Mouse (Mus musculus) cortical plate, adult 2 months (tissue): ENCODE results near the gene Zbtb44. TPM values are rescaled to one million over a fixed set of nuclear protein-coding genes. Genes with fewer than 3 reads are reported as not detected.

Experiments used
- H3K27ac ChIP-seq: fragments of 200-500 bp; 2 replicates; pipeline ENCODE4 v1.5.1; 2012; ENCODE audit warnings: low read length, control low read depth, inconsistent platforms; ENCODE audit not compliant: insufficient read depth
- H3K4me1 ChIP-seq: fragments of 200-500 bp; 2 replicates; pipeline ENCODE4 v1.6.1; 2011; ENCODE audit warnings: low read length; ENCODE audit not compliant: control insufficient read depth, insufficient read depth
- H3K4me3 ChIP-seq: fragments of 200-500 bp; 2 replicates; pipeline ENCODE4 v1.5.1; 2011; ENCODE audit warnings: mild to moderate bottlenecking, low read length, control low read depth; ENCODE audit not compliant: insufficient read depth
- CTCF ChIP-seq: fragments of 200-500 bp; IDR thresholded peaks from 2 replicates; pipeline ENCODE4 v1.5.1; 2011; ENCODE audit warnings: mild to moderate bottlenecking, control low read depth, low read length; ENCODE audit not compliant: insufficient read depth; ENCODE audit errors: extremely low read depth
- POLR2A ChIP-seq: fragments of 200-500 bp; IDR thresholded peaks from 2 replicates; pipeline ENCODE4 v1.6.1; 2011; ENCODE audit warnings: mild to moderate bottlenecking, low read length, control low read depth; ENCODE audit not compliant: insufficient read depth; ENCODE audit errors: extremely low read depth
- polyA plus RNA-seq: library from polyadenylated mRNA; depleted of rRNA; stranded (reverse); fragments of >200 nt; gene quantifications from 2 replicates; pipeline ENCODE4 v1.2.3, GENCODE M21; 2012

Zbtb44 gene
- polyA plus RNA-seq, 1 experiment = 8.5 TPM

DNA sequence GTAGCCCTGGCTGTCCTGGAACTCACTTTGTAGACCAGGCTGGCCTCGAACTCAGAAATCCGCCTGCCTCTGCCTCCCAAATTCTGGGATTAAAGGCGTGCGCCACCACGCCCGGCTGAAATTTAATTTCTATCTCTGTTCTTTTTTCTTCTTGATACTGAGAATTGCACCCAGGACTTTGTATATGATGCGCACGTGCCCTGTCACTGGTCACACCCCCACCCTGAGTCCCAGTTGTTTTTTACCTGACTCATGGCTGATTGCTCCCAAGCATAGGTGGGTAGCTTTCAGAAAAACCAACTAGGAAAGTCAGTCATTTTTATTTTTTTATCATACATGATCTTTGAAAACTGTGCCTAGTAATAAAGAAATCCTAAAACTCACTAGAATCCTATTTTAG, 40.3 kb downstream of the Zbtb44 start:
- H3K27ac ChIP-seq = no peak overlapping the region
- TF ChIP-seq POLR2A (no peak), CTCF (no peak)
- H3K4me3 ChIP-seq = no peak overlapping the region
- H3K4me1 ChIP-seq = no peaks in the 10 kb centered on the region

DNA sequence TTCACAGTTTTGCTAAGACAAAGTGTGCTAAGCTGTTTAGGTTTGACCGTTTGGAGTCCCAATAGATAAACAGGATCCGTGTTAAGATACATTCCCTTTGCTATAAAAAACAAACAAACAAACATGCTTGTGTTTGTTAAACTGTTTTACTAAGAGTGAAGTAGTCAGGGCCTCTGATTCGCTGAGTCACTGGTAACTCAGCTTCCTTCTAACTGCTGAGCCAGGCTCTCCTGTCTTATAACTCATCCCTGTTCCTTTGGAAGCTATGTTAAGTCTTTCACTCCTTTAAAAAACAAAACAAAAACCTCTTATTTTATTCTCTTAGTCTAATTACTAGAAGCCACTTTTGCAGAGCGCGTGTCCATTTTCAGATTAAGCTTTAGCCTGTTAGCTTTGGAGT, 41.8 kb downstream of the Zbtb44 start:
- TF ChIP-seq CTCF = no peak
- H3K27ac ChIP-seq = no peak overlapping the region
- no peaks in the 10 kb centered on the region for H3K4me1 ChIP-seq
- H3K4me3 ChIP-seq = no peak overlapping the region

DNA sequence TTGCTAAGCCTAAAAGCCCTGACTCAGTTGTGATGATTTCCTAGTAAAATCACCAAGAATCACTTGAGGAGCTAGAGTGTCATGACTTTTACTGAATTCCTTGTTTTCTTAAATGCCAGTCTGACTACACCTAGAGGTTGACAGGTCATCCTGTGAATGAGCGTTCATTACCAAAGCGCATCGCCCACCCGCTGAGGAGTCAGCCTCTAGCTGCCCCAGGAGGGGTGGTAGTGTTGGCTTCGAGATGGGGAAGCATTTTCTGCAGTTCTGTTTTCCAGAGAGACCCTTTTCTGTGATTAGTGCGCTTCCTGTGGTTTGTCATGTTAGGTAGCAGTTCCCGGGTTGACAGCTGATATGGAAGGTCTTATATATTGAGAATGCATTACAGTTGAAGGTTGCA, 43.4 kb downstream of the Zbtb44 start:
- no peaks in the 10 kb centered on the region for H3K4me1 ChIP-seq
- TF ChIP-seq POLR2A (no peak), CTCF (no peak)
- H3K4me3 ChIP-seq = no peak overlapping the region
- H3K27ac ChIP-seq = no peak overlapping the region

DNA sequence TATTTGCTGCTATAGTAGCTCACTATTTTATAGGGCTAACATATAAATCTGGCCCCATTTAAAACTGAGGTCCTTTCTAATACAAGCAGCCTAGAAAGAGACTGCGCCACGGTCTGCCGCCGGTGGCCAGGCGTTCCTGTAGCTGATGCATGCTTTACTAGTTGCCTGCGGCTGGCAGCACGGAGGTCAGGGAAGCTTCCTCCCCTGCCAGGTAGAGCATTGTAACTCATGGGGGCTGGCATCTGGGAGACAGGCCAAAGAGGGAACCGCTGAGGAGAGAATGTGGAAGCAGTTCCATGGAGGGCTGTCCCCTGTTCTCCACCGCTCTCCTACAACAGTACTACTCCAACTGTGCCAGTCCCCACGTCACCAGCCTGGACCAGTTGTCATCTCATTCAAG, 44.4 kb downstream of the Zbtb44 start:
- Histone ChIP-seq H3K4me1 (no peaks in the 10 kb centered on the region), H3K27ac (no peak overlapping the region), H3K4me3 (no peak overlapping the region)
- TF ChIP-seq CTCF (no peak), POLR2A (no peak)

DNA sequence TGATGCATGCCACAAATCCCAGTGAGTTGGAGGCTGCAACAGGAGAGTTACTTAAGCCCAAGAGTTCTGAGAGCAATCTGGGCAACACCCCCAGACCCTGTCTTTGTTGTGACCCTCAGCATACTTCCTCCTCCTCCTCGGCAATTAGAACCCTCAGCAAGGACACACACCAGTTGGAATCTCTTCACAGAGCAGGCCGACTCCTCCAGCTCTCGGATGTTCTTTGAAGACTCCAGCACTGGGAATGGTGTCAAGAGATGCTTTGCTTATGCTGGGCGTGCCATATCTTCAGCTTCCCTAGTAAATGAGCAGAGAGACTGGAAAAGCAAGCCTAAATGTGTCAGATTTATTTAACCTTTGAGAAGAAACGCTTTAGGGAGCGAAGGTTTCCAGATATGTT, 50.3 kb downstream of the Zbtb44 start:
- TF ChIP-seq CTCF = no peak
- no peak for TF ChIP-seq POLR2A
- Histone ChIP-seq H3K27ac (no peak overlapping the region), H3K4me3 (no peak overlapping the region), H3K4me1 (no peaks in the 10 kb centered on the region)

DNA sequence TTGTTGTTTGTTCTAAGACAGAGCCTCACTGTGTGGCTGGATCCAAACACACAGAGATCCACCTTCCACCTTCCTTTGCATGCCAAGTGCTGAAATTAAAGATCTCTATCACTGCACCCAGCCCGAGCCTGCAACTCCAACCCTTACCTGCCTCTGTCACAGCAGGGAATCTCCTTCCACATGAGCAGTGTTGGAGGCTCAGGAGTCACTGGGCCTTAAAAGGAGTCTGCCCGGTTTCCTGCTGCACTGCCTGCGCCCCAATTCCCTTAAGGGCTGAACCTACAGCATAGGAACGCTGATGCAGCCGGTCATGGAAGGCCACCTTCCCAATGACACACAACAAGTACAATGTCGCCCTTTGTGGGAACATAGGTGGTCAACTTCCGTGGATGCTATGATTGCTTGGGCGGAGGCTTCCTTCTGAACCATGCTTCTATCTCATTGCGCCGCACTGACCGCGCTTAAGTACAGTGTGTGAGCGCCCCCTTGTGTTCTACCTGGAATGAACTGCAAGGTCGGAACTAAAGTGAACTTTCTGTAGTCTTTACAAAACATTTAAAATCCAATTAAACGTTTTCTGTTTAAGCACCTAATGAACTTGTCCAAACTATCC, 51.7 kb downstream of the Zbtb44 start:
- H3K27ac ChIP-seq = no peak overlapping the region
- peak overlapping the region; percentile 5; the same call in 1 of the 2 replicates for H3K4me3 ChIP-seq
- no peak for TF ChIP-seq POLR2A
- peak; percentile 84 for TF ChIP-seq CTCF
- H3K4me1 ChIP-seq = no peaks in the 10 kb centered on the region

DNA sequence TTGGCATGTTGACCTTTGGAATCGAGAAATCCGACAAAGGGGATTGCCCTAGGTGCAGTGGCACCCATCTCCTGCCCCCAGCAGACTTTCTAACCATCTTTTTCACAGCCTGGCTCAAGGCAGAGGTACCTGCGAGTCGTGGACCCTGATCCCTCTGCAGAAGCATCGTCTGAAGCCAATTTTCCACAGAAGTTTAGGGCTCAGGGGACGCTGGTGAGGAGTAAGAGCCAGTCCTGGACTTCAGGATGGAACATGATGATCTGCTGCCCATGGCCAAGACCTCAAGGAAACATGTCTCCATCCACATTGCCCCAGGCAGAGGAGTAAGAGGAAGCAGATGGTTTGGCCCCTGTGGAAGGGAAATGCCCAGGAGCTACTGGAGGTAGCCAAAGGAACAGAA, 52.3 kb downstream of the Zbtb44 start:
- TF ChIP-seq POLR2A (no peak), CTCF (no peak)
- Histone ChIP-seq H3K4me3 (no peak overlapping the region), H3K27ac (no peak overlapping the region), H3K4me1 (no peaks in the 10 kb centered on the region)

DNA sequence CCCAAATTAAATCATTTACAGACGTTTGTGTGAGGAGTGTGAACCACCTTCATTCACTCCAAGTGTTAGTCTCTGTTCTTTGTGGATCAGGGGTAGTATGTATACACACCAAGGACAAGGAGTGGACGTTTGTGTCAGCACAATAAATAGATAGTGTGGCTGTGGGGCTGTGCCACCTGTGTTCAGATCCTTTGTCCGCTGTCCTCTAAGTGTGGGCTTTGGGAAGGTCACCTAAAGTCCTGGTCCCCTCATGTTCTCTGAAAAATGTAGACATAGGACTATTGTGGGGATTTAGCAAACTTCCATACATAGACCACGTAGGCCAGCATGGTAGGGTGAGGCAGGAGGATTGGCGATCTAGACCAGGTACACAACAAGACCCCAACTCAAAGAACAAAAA, 55.1 kb downstream of the Zbtb44 start:
- no peak overlapping the region for H3K27ac ChIP-seq
- H3K4me1 ChIP-seq = no peaks in the 10 kb centered on the region
- no peak for TF ChIP-seq CTCF
- no peak for TF ChIP-seq POLR2A
- H3K4me3 ChIP-seq = no peak overlapping the region

DNA sequence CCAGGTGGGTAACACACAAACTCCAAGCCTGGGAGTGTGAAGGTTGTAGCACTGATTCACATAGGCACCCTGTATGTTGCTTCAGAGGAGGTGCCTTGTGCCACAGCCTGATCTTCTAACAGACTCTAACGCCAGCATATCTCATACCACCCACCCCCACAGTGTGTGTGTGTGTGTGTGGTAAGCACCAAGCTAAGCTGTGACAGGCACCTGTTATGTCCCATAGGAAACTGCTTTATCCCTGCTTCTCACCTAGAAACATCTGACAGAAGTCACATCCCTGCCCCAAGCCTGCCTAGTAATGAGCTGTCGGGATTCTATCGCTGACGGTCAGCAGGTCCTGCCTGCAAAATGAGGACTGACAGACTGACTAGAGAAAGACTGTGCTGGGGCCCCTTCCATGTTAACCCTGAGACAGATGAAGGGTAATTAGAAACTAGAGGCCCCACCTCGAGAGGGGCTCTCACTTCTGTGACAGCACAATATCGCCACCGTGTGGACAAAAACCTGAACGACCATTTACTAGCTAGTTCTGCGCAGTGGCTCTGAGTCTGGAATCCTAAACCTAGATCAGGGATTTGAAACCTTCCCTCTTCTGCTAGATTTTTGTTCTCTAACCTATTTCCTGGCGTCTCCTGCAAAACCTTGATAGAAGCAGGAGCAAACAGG, 55.8 kb downstream of the Zbtb44 start:
- TF ChIP-seq POLR2A (no peak), CTCF (peak; percentile 77)
- Histone ChIP-seq H3K4me1 (no peaks in the 10 kb centered on the region), H3K27ac (no peak overlapping the region), H3K4me3 (no peak overlapping the region)

DNA sequence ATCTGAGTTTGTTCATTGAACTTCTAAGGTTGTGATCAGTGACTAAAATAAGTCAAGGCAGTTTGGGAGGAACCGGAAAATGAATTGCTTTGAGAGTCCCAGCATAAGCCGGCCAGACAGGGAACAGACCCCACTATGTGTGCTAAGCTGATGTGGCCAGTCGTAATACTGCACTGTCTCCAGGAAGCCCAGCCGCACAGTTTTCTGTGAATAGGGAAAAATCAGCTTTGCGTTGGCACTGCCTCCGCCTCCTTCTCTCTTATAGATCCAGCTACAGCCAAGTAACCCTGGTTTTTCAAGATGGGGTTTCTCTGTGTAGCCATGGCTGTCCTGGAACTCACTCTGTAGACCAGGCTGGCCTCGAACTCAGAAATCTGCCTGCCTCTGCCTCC, 56.3 kb downstream of the Zbtb44 start:
- H3K4me1 ChIP-seq = no peaks in the 10 kb centered on the region
- no peak for TF ChIP-seq POLR2A
- TF ChIP-seq CTCF = no peak
- no peak overlapping the region for H3K4me3 ChIP-seq
- no peak overlapping the region for H3K27ac ChIP-seq
